Mouse (Mus musculus): Measurements from ENCODE around the gene Nav2. TPM values are rescaled to one million over a fixed set of nuclear protein-coding genes. Genes with fewer than 3 reads are reported as not detected.

Nav2 gene
- total and polyA plus RNA-seq, 3 experiments = 2.0 to 2.7 TPM; not detected in 1

- Histone ChIP-seq H3K27ac (ENCODE audit: control insufficient read depth, low read depth, low read length) (no peak overlapping the region), H3K4me3 (ENCODE audit: control insufficient read depth in 1 of 2, insufficient read depth in 1 of 2, low read depth in 2 of 2, low read length in 2 of 2) (no peak overlapping the region), H3K9me3 (replicated peaks; ENCODE audit: insufficient read depth, low read length) (no peaks in the 10 kb centered on the region), H3K4me1 (ENCODE audit: control insufficient read depth in 1 of 2, insufficient read depth in 2 of 2, low read length in 2 of 2) (no peaks in the 10 kb centered on the region), H3K79me2 (ENCODE audit: control insufficient read depth, insufficient read depth, low read length, poor library complexity) (no peaks in the 10 kb centered on the region), H3K36me3 (ENCODE audit: control insufficient read depth in 1 of 2, insufficient read depth in 2 of 2, low read length in 2 of 2) (no peaks in the 10 kb centered on the region), H3K9ac (ENCODE audit: control insufficient read depth, low read depth, low read length, poor library complexity, severe bottlenecking) (no peak overlapping the region), H3K27me3 (ENCODE audit: control insufficient read depth in 1 of 2, insufficient read depth in 2 of 2, low read length in 2 of 2) (no peaks in the 10 kb centered on the region)
- no peak for TF ChIP-seq ELF1 (IDR thresholded peaks at IDR 0.05; ENCODE audit: low read depth, low read length)
- TF ChIP-seq BHLHE40 (IDR thresholded peaks at IDR 0.05; ENCODE audit: borderline replicate concordance, low read depth, low read length) = no peak
- no peak for TF ChIP-seq E2F4 (IDR thresholded peaks at IDR 0.05; ENCODE audit: borderline replicate concordance, low read depth, low read length)
- TF ChIP-seq CHD2 (IDR thresholded peaks at IDR 0.05; ENCODE audit: low read length) = no peak
- TF ChIP-seq CTCF (IDR thresholded peaks at IDR 0.05 in 2 of 3, conservative IDR thresholded peaks at IDR 0.05 in 1 of 3; ENCODE audit: control insufficient read depth in 1 of 3, insufficient read depth in 1 of 3, low read depth in 2 of 3, low read length in 3 of 3, poor library complexity in 1 of 3, severe bottlenecking in 1 of 3) = no peak
- no peak for TF ChIP-seq MYB (IDR thresholded peaks at IDR 0.05; ENCODE audit: low read depth, low read length)
- no peak for TF ChIP-seq POLR2AphosphoS2 (IDR thresholded peaks at IDR 0.05; ENCODE audit: low read length)
- no peak for TF ChIP-seq MYC (IDR thresholded peaks at IDR 0.05; ENCODE audit: low read depth, low read length)
- TF ChIP-seq EP300 (IDR thresholded peaks at IDR 0.05; ENCODE audit: low read depth in 1 of 2, low read length in 2 of 2) = no peak
- TF ChIP-seq MAX (IDR thresholded peaks at IDR 0.05; ENCODE audit: low read length) = no peak
- TF ChIP-seq USF2 (IDR thresholded peaks at IDR 0.05; ENCODE audit: borderline replicate concordance in 1 of 2, insufficient read depth in 1 of 2, low read depth in 1 of 2, low read length in 2 of 2) = no peak
- no peak for TF ChIP-seq MEF2A (IDR thresholded peaks at IDR 0.05; ENCODE audit: extremely low read depth, insufficient replicate concordance, low read depth, low read length, poor library complexity, severe bottlenecking)
- TF ChIP-seq TCF12 (IDR thresholded peaks at IDR 0.05; ENCODE audit: low read depth, low read length) = no peak
- no peak for TF ChIP-seq ETS1 (IDR thresholded peaks at IDR 0.05; ENCODE audit: low read depth, low read length)
- no peak for TF ChIP-seq MAFK (IDR thresholded peaks at IDR 0.05; ENCODE audit: borderline replicate concordance, low read depth, low read length)
- no peak for TF ChIP-seq JUND (IDR thresholded peaks at IDR 0.05; ENCODE audit: low read depth, low read length)
- no peak for DNase-seq (ENCODE audit: low read depth, low spot score)
These were observed 629.8 kb downstream of the Nav2 start for GRCm38 (mm10) chr7:49538360-49538759.

GRCm38 (mm10) chr7:49540181-49540580 lies 631.7 kb downstream of the Nav2 start:
- Histone ChIP-seq H3K36me3 (ENCODE audit: control insufficient read depth in 1 of 2, insufficient read depth in 2 of 2, low read length in 2 of 2) (no peaks in the 10 kb centered on the region), H3K27me3 (ENCODE audit: control insufficient read depth in 1 of 2, insufficient read depth in 2 of 2, low read length in 2 of 2) (no peaks in the 10 kb centered on the region)
- no peak for TF ChIP-seq POLR2A (IDR thresholded peaks at IDR 0.05; ENCODE audit: control insufficient read depth in 1 of 2, insufficient read depth in 1 of 2, low read depth in 1 of 2, low read length in 2 of 2, poor library complexity in 1 of 2)
- no peak for TF ChIP-seq MYB (IDR thresholded peaks at IDR 0.05; ENCODE audit: low read depth, low read length)
- TF ChIP-seq SIN3A (IDR thresholded peaks at IDR 0.05; ENCODE audit: low read length) = no peak
- TF ChIP-seq EP300 (IDR thresholded peaks at IDR 0.05; ENCODE audit: low read depth in 1 of 2, low read length in 2 of 2) = no peak
- TF ChIP-seq ZC3H11A (IDR thresholded peaks at IDR 0.05; ENCODE audit: low read depth, low read length) = no peak

More at GRCm38 (mm10) chr7:49540181-49540580, 631.7 kb downstream of the Nav2 start:
- no peak overlapping the region for H3K27ac ChIP-seq (ENCODE audit: control insufficient read depth, low read depth, low read length)
- no peak overlapping the region for H3K9ac ChIP-seq (ENCODE audit: control insufficient read depth, low read depth, low read length, poor library complexity, severe bottlenecking)
- H3K4me3 ChIP-seq (ENCODE audit: control insufficient read depth in 1 of 2, insufficient read depth in 1 of 2, low read depth in 2 of 2, low read length in 2 of 2) = no peak overlapping the region
- peaks cover 0 to 3% of the 10 kb centered on the region in 2 experiments; a peak in 1 of 4 replicates for H3K4me1 ChIP-seq (ENCODE audit: control insufficient read depth in 1 of 2, insufficient read depth in 2 of 2, low read length in 2 of 2)
- H3K9me3 ChIP-seq (replicated peaks; ENCODE audit: insufficient read depth, low read length) = no peaks in the 10 kb centered on the region
- DNase-seq (ENCODE audit: low read depth, low spot score) = no peak
- no peaks in the 10 kb centered on the region for H3K79me2 ChIP-seq (ENCODE audit: control insufficient read depth, insufficient read depth, low read length, poor library complexity)

All from MEL (cell line).